22 mouse cellular contexts compared by ENCODE assay signal in genomic region chr11:6355106-6355505, GRCm38 (mm10). TPM values are rescaled to one million over a fixed set of nuclear protein-coding genes. Genes with fewer than 3 reads are reported as not detected.
DNase-seq lines count a peak whose midpoint lies in the region; ATAC-seq and TF ChIP-seq lines count a peak whose summit lies in the region.
"Had no signal": no experiment of that assay in that cellular context is flagged by ENCODE, and none has a peak within 500 bp of the region (broad histone marks: within the 10 kb centered on the region; RNA-seq: fewer than 3 reads in every experiment).

No protein-coding gene starts in this region.

- no peak for TF ChIP-seq CTCF in hindbrain, postnatal 0 days (IDR thresholded peaks at IDR 0.05; ENCODE audit: low read depth)

- no peaks in the 10 kb centered on the region for H3K4me1 ChIP-seq in heart, embryonic 12.5 days (replicated peaks)
- no peaks in the 10 kb centered on the region for H3K4me1 ChIP-seq in lung, embryonic 15.5 days
- H3K4me1 ChIP-seq in hindbrain, postnatal 0 days (ENCODE audit: insufficient read depth, low read length), result no peaks in the 10 kb centered on the region
- H3K4me1 ChIP-seq: forebrain, embryonic 12.5 days; hindbrain, embryonic 10.5 days; hindbrain, embryonic 15.5 days had no signal

- 0 out of 2 replicates have a peak overlapping the region, but pooled peaks have one; percentile 38 for H3K9ac ChIP-seq in heart, embryonic 12.5 days
- no peak overlapping the region for H3K9ac ChIP-seq in lung, embryonic 15.5 days
- no peak overlapping the region for H3K9ac ChIP-seq in hindbrain, postnatal 0 days (replicated peaks; ENCODE audit: low read length)
- H3K9ac ChIP-seq: forebrain, embryonic 12.5 days; hindbrain, embryonic 15.5 days had no signal

- H3K27me3 ChIP-seq in heart, embryonic 12.5 days (replicated peaks), result no peaks in the 10 kb centered on the region
- H3K27me3 ChIP-seq in lung, embryonic 15.5 days, result no peaks in the 10 kb centered on the region
- no peaks in the 10 kb centered on the region for H3K27me3 ChIP-seq in hindbrain, postnatal 0 days (ENCODE audit: insufficient read depth, low read length)
- H3K27me3 ChIP-seq: forebrain, embryonic 12.5 days; hindbrain, embryonic 15.5 days had no signal

- WGBS in heart, embryonic 12.5 days, result 90% methylated on average over 4 of the region's 4 CpGs
- 84% methylated on average over 4 of the region's 4 CpGs for WGBS in lung, embryonic 15.5 days
- WGBS in hindbrain, postnatal 0 days, result 90% methylated on average over 4 of the region's 4 CpGs

- no peak overlapping the region for H3K27ac ChIP-seq in heart, embryonic 12.5 days (ENCODE audit: poor library complexity, severe bottlenecking)
- no peak overlapping the region for H3K27ac ChIP-seq in lung, embryonic 15.5 days
- no peak overlapping the region for H3K27ac ChIP-seq in hindbrain, postnatal 0 days
- H3K27ac ChIP-seq: forebrain, embryonic 12.5 days; heart, adult 2 months; hindbrain, embryonic 10.5 days; hindbrain, embryonic 15.5 days had no signal

- H3K36me3 ChIP-seq in heart, embryonic 12.5 days, result peaks cover 77% of the 10 kb centered on the region
- H3K36me3 ChIP-seq in lung, embryonic 15.5 days, result peaks cover 57% of the 10 kb centered on the region
- peaks cover 40% of the 10 kb centered on the region for H3K36me3 ChIP-seq in hindbrain, postnatal 0 days (ENCODE audit: insufficient read depth, low read length)

- H3K4me3 ChIP-seq in heart, embryonic 12.5 days, result no peak overlapping the region
- H3K4me3 ChIP-seq in lung, embryonic 15.5 days, result no peak overlapping the region
- no peak overlapping the region for H3K4me3 ChIP-seq in hindbrain, postnatal 0 days (ENCODE audit: low read length)
- H3K4me3 ChIP-seq: forebrain, embryonic 12.5 days; heart, adult 2 months; hindbrain, embryonic 10.5 days; hindbrain, embryonic 15.5 days had no signal

- no peaks in the 10 kb centered on the region for H3K9me3 ChIP-seq in heart, embryonic 12.5 days (replicated peaks)
- H3K9me3 ChIP-seq in lung, embryonic 15.5 days, result no peaks in the 10 kb centered on the region
- no peaks in the 10 kb centered on the region for H3K9me3 ChIP-seq in hindbrain, postnatal 0 days (ENCODE audit: low read length)
- H3K9me3 ChIP-seq: forebrain, embryonic 12.5 days; G1E; hindbrain, embryonic 10.5 days; hindbrain, embryonic 15.5 days had no signal

- ATAC-seq in heart, embryonic 12.5 days (ENCODE audit: insufficient number of reproducible peaks, low FRiP score), result peak; percentile 38; the same call in 1 of the 2 replicates
- 0 out of 2 replicates have a peak, but pooled peaks have one; percentile 35 for ATAC-seq in lung, embryonic 15.5 days (ENCODE audit: borderline replicate concordance, extremely low read depth, low FRiP score, low TSS enrichment)
- 0 out of 2 replicates have a peak, but pooled peaks have one; percentile 10 for ATAC-seq in megakaryocyte-erythroid progenitor cell, adult 5-6 weeks (replicated peaks; ENCODE audit: low FRiP score, low TSS enrichment, poor library complexity, severe bottlenecking)
- ATAC-seq in hindbrain, postnatal 0 days, result no peak
- ATAC-seq: CD4-positive, CD25-positive, alpha-beta regulatory T cell, adult 4 months; forebrain, embryonic 16.5 days; inflammation-experienced regulatory T-cells, adult 6 months had no signal

- H3K4me2 ChIP-seq in heart, embryonic 12.5 days, result no peak overlapping the region
- no peak overlapping the region for H3K4me2 ChIP-seq in lung, embryonic 15.5 days
- H3K4me2 ChIP-seq in hindbrain, postnatal 0 days (ENCODE audit: low read depth, low read length), result no peak overlapping the region
- H3K4me2 ChIP-seq: forebrain, embryonic 12.5 days; heart, embryonic 11.5 days; hindbrain, embryonic 15.5 days had no signal

- DNase-seq in adrenal gland, postnatal 10 days, result peak; percentile 38
- no peak for DNase-seq in adrenal gland, adult 8-10 months
- DNase-seq in heart, adult 11 months, result no peak
- DNase-seq in lung, postnatal 14 days, result no peak
- DNase-seq in hindbrain, postnatal 0 days (ENCODE audit: low spot score), result no peak
- DNase-seq: adrenal gland, adult 2 months; B cell, adult 2 months; cerebellum, adult 2 months; cerebellum, postnatal 10 days; gastrocnemius, postnatal 10 days; heart, adult 2 months had no signal

RNA-seq across cellular contexts. Expression of gene Zmiz2, which starts 33.8 kb away (rescaled TPM):
- total RNA-seq in adrenal gland, postnatal 10 days (2021), result 10 to 100 TPM; 38.4 to 48.2 TPM
- total RNA-seq in adrenal gland, adult 8-10 months (2022), result 10 to 100 TPM; 51.9 to 66.8 (median 59.9) TPM
- polyA plus RNA-seq in heart, embryonic 12.5 days (2016; fragmentation: Nextera tagmentation; extraction: Ambion mirVana), result 7.0 and 7.5 TPM in 2 replicates
- 10.7 and 10.9 TPM in 2 replicates for polyA plus RNA-seq in lung, embryonic 15.5 days (2015; fragmentation: Nextera tagmentation; extraction: Ambion mirVana)
- total RNA-seq in megakaryocyte-erythroid progenitor cell, adult 5-6 weeks (2014; fragmentation: Nextera tagmentation), result 65.9 and 70.0 TPM in 2 replicates
- total RNA-seq in megakaryocyte-erythroid progenitor cell, adult 5-6 weeks (2017), result 5.6 and 10.4 TPM in 2 replicates
- total RNA-seq in hindbrain, postnatal 0 days (2014; rRNA removed), result 136 and 149 TPM in 2 replicates
- 27.0 and 29.0 TPM in 2 replicates for polyA plus RNA-seq in hindbrain, postnatal 0 days (2015; fragmentation: Nextera tagmentation; extraction: Ambion mirVana)
